Mouse (Mus musculus) midbrain, embryonic 11.5 days (tissue): ENCODE measurements around the gene Atp6v1g2. TPM values are rescaled to one million over a fixed set of nuclear protein-coding genes. Genes with fewer than 3 reads are reported as not detected.
A peak's percentile ranks its signal among the peaks of the same experiment; 100 is the strongest.

Source experiments
- ATAC-seq: fragments of 200-750 bp; cut with Nextera tagmentation; 2 replicates; pipeline ENCODE4 v1.8.0; 2017; ENCODE audit warnings: moderate TSS enrichment, moderate library complexity; ENCODE audit not compliant: low FRiP score
- DNase-seq: peaks from one replicate; pipeline ENCODE4 v3.0.0; 2015; ENCODE audit warnings: low spot score; ENCODE audit errors: missing footprints
- H3K27ac ChIP-seq: fragments of 300-500 bp; sonication (generic); 2 replicates; pipeline ENCODE4 v1.5.1; 2014; ENCODE audit warnings: low read depth, low read length
- H3K27me3 ChIP-seq: fragments of 300-500 bp; sonication (generic); 2 replicates; pipeline ENCODE4 v1.6.1; 2014; ENCODE audit warnings: mild to moderate bottlenecking, low read length, moderate library complexity, mixed read lengths; ENCODE audit not compliant: control insufficient read depth, insufficient read depth
- H3K36me3 ChIP-seq: fragments of 300-500 bp; sonication (generic); 2 replicates; pipeline ENCODE4 v1.6.1; 2014; ENCODE audit warnings: mild to moderate bottlenecking, low read length, moderate library complexity, mixed read lengths; ENCODE audit not compliant: control insufficient read depth, insufficient read depth
- H3K4me1 ChIP-seq: fragments of 300-500 bp; sonication (generic); 2 replicates; pipeline ENCODE4 v1.6.1; 2014; ENCODE audit warnings: low read length; ENCODE audit not compliant: control insufficient read depth, insufficient read depth
- H3K4me2 ChIP-seq: fragments of 300-500 bp; sonication (generic); 2 replicates; pipeline ENCODE4 v1.6.1; 2014; ENCODE audit warnings: mild to moderate bottlenecking, moderate library complexity
- H3K4me3 ChIP-seq: fragments of 300-500 bp; sonication (generic); 2 replicates; pipeline ENCODE4 v1.5.1; 2014; ENCODE audit warnings: low read depth, low read length
- H3K9ac ChIP-seq: fragments of 300-500 bp; sonication (generic); 2 replicates; pipeline ENCODE4 v1.6.1; 2014; ENCODE audit warnings: low read length
- H3K9me3 ChIP-seq: fragments of 300-500 bp; sonication (generic); 2 replicates; pipeline ENCODE4 v1.6.1; 2016; ENCODE audit warnings: low read length; ENCODE audit not compliant: control insufficient read depth
- WGBS: fragments of 180-500 bp; shearing (Covaris S2); extraction: QIAGEN DNeasy Blood & Tissue Kit; methylation state at CpG from one replicate; pipeline ENCODE4 v1.1.7; 2014; 5-methylcytosine and 5-hydroxymethylcytosine counted together
- polyA plus RNA-seq: library from polyadenylated mRNA; unstranded; fragments of >200 nt; fragmentation: Nextera tagmentation; extraction: Ambion mirVana; gene quantifications from 2 replicates; pipeline ENCODE4 v1.2.1, GENCODE M21; 2014

Gene Atp6v1g2
- polyA plus RNA-seq, 1 experiment from 2014 or later, result 17.8 TPM

DNA sequence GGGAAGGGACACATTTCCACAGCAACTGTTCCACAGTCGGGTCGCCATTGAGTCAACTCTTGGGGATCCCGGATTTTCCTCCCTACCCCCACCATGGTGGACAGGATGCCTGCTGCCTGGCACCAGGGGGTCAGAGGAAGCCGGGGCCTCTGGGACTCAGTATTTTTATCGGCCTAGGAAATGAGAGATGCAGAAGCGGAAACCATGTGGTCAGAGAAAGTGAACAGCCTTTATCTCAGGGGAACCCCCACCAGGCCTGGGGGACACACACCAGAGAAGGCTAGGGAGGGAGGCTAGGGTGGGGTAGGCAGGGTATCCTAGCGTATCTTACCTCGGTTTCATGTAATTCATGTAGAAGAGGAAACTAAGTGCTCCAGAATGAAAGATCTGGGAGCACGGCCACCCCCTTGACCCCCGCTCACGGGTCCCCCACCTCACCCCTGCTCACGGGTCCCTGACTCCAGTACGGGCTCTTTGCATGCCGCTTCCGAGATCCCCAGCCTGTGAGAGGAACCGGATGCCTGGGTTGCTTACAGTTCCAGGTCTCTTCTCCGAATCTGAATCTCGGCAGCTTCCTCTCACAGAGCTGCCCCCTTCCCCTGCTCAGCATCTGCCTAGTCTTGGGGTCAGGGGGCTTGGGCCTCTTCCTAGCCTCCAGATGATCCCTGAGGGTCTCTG is 14.8 kb upstream of the Atp6v1g2 start:
- Histone ChIP-seq H3K27ac (no peak overlapping the region), H3K4me3 (no peak overlapping the region), H3K36me3 (peaks cover 2% of the 10 kb centered on the region), H3K4me1 (no peaks in the 10 kb centered on the region), H3K9me3 (no peaks in the 10 kb centered on the region), H3K4me2 (no peak overlapping the region), H3K9ac (no peak overlapping the region), H3K27me3 (no peaks in the 10 kb centered on the region)
- ATAC-seq (no peak), DNase-seq (no peak)
- 86% methylated on average over 18 of the region's 18 CpGs for WGBS

DNA sequence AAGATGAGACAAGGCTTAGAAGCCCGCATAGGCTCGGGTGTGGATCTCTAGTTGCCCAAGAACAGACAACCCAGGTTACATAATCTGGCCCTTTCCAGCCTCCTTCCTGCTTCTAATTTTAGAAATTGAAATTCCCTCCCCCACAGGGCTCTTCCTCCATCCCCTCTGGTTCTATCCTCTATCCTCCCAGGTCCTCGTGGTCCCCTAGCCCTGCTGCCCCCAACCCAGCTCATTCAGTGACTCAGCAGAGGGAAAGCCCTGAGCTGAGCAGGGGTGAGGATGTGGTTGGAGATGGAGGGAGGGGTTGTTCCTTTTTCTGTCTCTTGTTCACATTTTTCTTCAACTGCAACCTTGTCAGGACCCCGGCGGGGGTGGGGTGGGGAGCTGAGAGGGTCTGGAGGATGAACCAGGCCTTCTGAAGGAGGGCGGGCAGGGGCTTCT is 13.8 kb upstream of the Atp6v1g2 start:
- H3K27ac ChIP-seq, result no peak overlapping the region
- H3K9me3 ChIP-seq, result no peaks in the 10 kb centered on the region
- no peak for ATAC-seq
- no peak for DNase-seq
- no peak overlapping the region for H3K9ac ChIP-seq
- WGBS, result 91% methylated on average over 6 of the region's 6 CpGs
- no peaks in the 10 kb centered on the region for H3K4me1 ChIP-seq
- H3K4me2 ChIP-seq, result no peak overlapping the region
- H3K4me3 ChIP-seq, result no peak overlapping the region
- H3K36me3 ChIP-seq, result peaks cover 2% of the 10 kb centered on the region
- H3K27me3 ChIP-seq, result no peaks in the 10 kb centered on the region

DNA sequence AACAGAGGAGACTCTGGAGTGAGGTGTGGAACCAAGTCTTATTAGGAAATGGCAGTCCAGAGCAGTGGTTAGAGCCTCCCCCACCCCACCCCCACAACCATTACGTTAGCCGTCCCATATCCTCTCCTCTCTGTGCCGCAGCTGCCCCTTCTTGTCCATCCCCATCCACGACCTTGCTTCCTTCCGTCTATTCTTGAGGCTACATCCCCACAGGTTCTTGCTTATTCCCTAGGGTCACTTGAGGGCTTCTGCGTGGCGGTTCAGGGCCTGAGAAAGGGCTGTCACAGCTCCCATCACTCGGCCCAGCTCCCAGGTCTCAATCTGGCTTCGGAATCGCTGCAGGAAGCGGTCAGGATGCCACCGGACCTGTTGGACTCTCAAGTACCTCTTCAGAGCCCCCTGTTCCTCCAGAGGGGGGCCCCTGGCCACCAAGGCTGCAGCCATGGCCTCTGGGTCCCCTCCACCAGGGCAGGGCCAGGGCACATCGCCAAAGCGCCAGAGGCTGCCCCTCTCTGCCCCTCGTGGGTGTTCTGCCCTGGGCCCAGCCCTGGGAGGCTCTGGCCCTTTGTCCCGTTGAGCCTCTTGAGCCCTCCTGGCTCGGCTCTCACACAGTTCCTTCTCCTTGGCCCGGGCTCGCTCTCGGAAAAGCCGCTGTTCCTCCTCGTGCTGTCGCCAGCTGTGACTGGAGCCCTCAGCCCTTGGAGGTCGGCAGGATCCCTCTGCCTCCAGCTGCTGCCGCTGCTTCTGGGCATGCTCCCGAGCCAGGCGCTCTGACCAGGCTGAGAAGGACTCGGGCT is 13.1 kb upstream of the Atp6v1g2 start, which contains the start of gene Gm16181:
Gene Gm16181, plus strand, starts transcription at position 679 of the 797 bp plus-strand sequence.
- H3K4me1 ChIP-seq, result no peaks in the 10 kb centered on the region
- whole genome bisulfite sequencing, result 89% methylated on average over 28 of the region's 28 CpGs

DNA sequence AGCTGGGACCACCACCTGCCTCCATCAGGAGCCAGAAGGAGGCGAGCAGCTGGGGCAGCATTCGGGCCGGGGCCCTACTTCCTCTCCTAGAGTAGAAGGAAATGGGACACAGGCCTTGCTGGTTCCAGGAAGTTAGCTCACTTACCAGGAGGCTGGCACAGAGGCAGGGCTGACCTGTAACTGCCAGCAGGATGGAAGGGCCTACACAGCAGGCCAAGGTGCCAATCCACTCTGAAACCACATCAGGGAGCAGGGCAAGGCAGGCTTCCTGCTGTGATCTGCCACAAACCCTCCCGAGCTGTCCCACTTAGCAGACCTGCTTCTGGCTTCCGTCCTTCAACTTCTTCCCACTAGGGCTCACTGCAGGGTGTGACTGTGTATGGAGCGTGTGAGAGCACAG is 11.2 kb upstream of the Atp6v1g2 start:
- ATAC-seq, result no peak
- H3K4me3 ChIP-seq, result no peak overlapping the region
- no peaks in the 10 kb centered on the region for H3K4me1 ChIP-seq
- peaks cover 7% of the 10 kb centered on the region for H3K36me3 ChIP-seq
- no peaks in the 10 kb centered on the region for H3K9me3 ChIP-seq
- H3K27ac ChIP-seq, result no peak overlapping the region
- no peaks in the 10 kb centered on the region for H3K27me3 ChIP-seq
- H3K4me2 ChIP-seq, result no peak overlapping the region
- H3K9ac ChIP-seq, result no peak overlapping the region
- WGBS, result 80% methylated on average over 6 of the region's 6 CpGs
- DNase-seq, result no peak

More for the DNA sequence above, 13.1 kb upstream of the Atp6v1g2 start, which contains the start of gene Gm16181:
- H3K27me3 ChIP-seq, result no peaks in the 10 kb centered on the region
- H3K27ac ChIP-seq, result no peak within 1 kb of the TSS
- no peaks in the 10 kb centered on the region for H3K9me3 ChIP-seq
- ATAC-seq, result no peak
- no peak within 1 kb of the TSS for H3K4me2 ChIP-seq
- no peak for DNase-seq
- H3K4me3 ChIP-seq, result no peak within 1 kb of the TSS
- no peak within 1 kb of the TSS for H3K9ac ChIP-seq
- H3K36me3 ChIP-seq, result peaks cover 7% of the 10 kb centered on the region

DNA sequence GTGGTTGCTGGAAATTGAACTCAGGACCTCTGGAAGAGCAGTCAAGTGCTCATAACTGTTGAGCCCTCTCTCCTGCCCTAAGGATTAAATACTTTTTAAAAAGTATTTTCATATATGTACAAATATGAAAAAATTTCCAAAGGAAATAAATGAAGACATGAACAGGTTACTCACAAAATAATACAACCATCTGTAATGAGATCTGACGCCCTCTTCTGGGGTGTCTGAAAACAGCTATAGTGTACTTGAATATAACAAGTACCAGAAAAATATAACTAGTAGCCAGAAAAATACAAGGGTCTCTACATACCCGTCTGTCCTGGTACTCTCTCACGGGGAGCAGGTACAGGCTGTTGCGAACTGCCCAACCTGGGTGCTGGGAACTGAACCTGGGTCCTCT is 8.8 kb upstream of the Atp6v1g2 start:
- Histone ChIP-seq H3K27ac (no peak overlapping the region), H3K9me3 (no peaks in the 10 kb centered on the region), H3K27me3 (no peaks in the 10 kb centered on the region), H3K4me1 (no peaks in the 10 kb centered on the region), H3K9ac (no peak overlapping the region), H3K4me3 (no peak overlapping the region), H3K36me3 (peaks cover 4% of the 10 kb centered on the region), H3K4me2 (no peak overlapping the region)
- no peak for ATAC-seq
- 94% methylated on average over 4 of the region's 4 CpGs for WGBS
- no peak for DNase-seq

DNA sequence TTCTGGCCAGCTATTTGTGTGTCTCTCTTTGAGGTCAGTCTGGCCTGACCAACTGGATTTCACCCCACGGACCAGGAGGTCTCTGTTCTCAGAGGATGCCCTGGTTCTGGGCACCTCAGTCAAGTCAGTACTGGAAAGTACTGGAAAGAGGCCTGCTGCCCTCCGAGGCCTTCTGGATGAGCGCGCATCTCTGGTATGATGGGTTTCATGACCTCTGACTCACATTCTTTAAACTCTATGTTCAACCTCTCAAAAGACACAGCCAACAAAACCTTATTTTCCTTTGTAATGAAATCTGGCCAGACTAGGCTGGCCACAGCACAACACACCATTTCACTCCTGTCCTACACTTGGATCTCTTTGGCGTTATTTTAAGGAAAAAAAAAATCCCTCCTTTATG is 8.0 kb upstream of the Atp6v1g2 start:
- H3K9ac ChIP-seq, result no peak overlapping the region
- WGBS, result 92% methylated on average over 5 of the region's 5 CpGs
- no peaks in the 10 kb centered on the region for H3K27me3 ChIP-seq
- H3K36me3 ChIP-seq, result peaks cover 4% of the 10 kb centered on the region
- no peak for DNase-seq
- ATAC-seq, result no peak
- H3K4me2 ChIP-seq, result no peak overlapping the region
- no peak overlapping the region for H3K4me3 ChIP-seq
- no peak overlapping the region for H3K27ac ChIP-seq
- H3K9me3 ChIP-seq, result no peaks in the 10 kb centered on the region
- no peaks in the 10 kb centered on the region for H3K4me1 ChIP-seq

DNA sequence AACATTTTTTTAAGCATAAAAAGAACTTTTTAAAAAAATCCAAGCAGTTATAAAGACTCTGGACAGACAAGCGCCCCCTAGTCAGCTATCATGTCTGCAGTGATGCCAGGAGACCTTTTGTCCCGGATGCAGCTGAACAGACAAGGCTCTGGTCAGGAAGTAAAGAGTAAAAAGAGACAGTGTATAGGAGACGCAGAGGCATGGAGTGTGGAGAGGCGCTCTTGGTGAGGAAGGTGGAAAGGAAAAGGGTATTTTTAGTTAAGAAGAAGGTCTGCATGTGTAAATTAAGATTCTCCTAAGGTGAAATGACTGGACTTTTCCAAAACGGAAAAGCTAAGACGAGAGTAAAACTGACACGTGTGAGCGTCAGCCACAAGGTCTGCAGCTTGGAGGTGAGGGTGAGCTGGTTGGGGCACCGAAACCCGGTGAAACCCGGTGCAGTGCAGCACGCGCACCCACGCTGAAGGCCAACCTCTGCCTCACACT is 6.9 kb upstream of the Atp6v1g2 start:
- Histone ChIP-seq H3K9me3 (no peaks in the 10 kb centered on the region), H3K9ac (no peak overlapping the region), H3K27me3 (no peaks in the 10 kb centered on the region), H3K4me2 (no peak overlapping the region), H3K36me3 (peaks cover 11% of the 10 kb centered on the region), H3K4me3 (no peak overlapping the region), H3K4me1 (no peaks in the 10 kb centered on the region), H3K27ac (no peak overlapping the region)
- WGBS, result 86% methylated on average over 14 of the region's 14 CpGs
- ATAC-seq (no peak), DNase-seq (no peak)

DNA sequence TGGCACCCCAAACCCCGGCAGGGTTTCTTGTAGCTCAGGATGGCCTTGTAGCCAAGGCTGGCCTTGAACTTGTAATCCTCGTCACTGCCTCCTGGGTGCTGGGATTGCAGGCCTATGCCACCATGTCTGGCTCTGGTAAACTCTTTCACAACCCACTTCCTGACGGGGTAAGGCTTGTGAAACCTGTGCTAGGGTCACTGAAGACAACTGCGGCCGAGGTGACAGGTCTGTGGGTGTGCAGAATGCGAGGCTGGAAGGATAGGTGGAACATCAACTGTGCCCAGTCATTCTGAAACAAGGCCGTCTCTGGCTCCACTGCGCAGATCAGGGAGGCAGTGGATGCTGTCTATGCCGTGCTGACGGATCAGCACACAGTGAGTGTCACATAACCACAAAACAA is 2.4 kb upstream of the Atp6v1g2 start:
- no peak overlapping the region for H3K4me2 ChIP-seq
- H3K9me3 ChIP-seq, result no peaks in the 10 kb centered on the region
- H3K4me3 ChIP-seq, result no peak overlapping the region
- WGBS, result 91% methylated on average over 10 of the region's 10 CpGs
- H3K27me3 ChIP-seq, result no peaks in the 10 kb centered on the region
- peaks cover 6% of the 10 kb centered on the region for H3K36me3 ChIP-seq
- DNase-seq (no peak), ATAC-seq (no peak)
- H3K4me1 ChIP-seq, result peaks cover 5% of the 10 kb centered on the region; the same call in 1 of the 2 replicates
- H3K9ac ChIP-seq, result no peak overlapping the region
- H3K27ac ChIP-seq, result no peak overlapping the region

DNA sequence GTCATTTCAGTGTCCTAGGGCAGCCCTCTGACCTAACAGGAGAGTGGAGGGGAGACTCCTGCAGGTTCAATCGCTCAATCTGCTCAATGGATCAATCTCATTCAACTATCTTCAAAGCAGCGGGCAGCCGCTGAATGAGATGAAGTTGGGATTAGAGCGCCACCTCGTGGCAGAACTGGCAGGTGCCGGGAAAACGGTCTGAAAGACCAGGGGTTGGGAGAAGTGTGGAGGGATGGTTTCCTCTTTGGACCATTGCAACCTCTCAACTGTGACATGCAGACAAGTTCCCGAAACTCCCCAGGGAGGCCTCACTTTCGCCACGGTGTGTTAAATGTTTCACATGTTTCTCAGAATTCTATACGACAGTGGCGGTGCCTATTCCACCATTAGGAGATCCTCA is 1.4 kb upstream of the Atp6v1g2 start:
- Histone ChIP-seq H3K4me1 (peaks cover 9% of the 10 kb centered on the region; the same call in 1 of the 2 replicates), H3K27ac (no peak overlapping the region), H3K4me3 (no peak overlapping the region), H3K4me2 (no peak overlapping the region), H3K9ac (no peak overlapping the region), H3K9me3 (no peaks in the 10 kb centered on the region), H3K36me3 (peaks cover 6% of the 10 kb centered on the region), H3K27me3 (no peaks in the 10 kb centered on the region)
- peak; percentile 99 for DNase-seq
- ATAC-seq, result no peak
- WGBS, result 13% methylated on average over 12 of the region's 12 CpGs
